Mouse (Mus musculus) neural tube, embryonic 14.5 days (tissue): ENCODE results near the gene Gm28043. TPM values are rescaled to one million over a fixed set of nuclear protein-coding genes. Genes with fewer than 3 reads are reported as not detected.
A peak's percentile ranks its signal among the peaks of the same experiment; 100 is the strongest.

Source experiments
- ATAC-seq: fragments of 200-750 bp; cut with Nextera tagmentation; 2 replicates; pipeline ENCODE4 v1.8.0; 2017; ENCODE audit warnings: low read depth, mild to moderate bottlenecking, moderate TSS enrichment, moderate library complexity
- H3K27ac ChIP-seq: fragments of 300-500 bp; sonication (generic); 2 replicates; pipeline ENCODE4 v1.5.1; 2014; ENCODE audit warnings: low read depth, mild to moderate bottlenecking, control low read depth, low read length, moderate library complexity, mixed read lengths
- H3K27me3 ChIP-seq: fragments of 300-500 bp; sonication (generic); 2 replicates; pipeline ENCODE4 v1.6.1; 2014; ENCODE audit warnings: low read length; ENCODE audit not compliant: control insufficient read depth, insufficient read depth
- H3K36me3 ChIP-seq: fragments of 300-500 bp; sonication (generic); 2 replicates; pipeline ENCODE4 v1.6.1; 2014; ENCODE audit warnings: low read length, mixed read lengths; ENCODE audit not compliant: control insufficient read depth, insufficient read depth
- H3K4me1 ChIP-seq: fragments of 300-500 bp; sonication (generic); 2 replicates; pipeline ENCODE4 v1.6.1; 2014; ENCODE audit warnings: low read length; ENCODE audit not compliant: control insufficient read depth, insufficient read depth
- H3K4me2 ChIP-seq: fragments of 300-500 bp; sonication (generic); 2 replicates; pipeline ENCODE4 v1.6.1; 2014; ENCODE audit warnings: mild to moderate bottlenecking, low read depth, low read length, control low read depth
- H3K4me3 ChIP-seq: fragments of 300-500 bp; sonication (generic); 2 replicates; pipeline ENCODE4 v1.5.1; 2014; ENCODE audit warnings: low read depth, low read length, control low read depth, mixed read lengths
- H3K9ac ChIP-seq: fragments of 300-500 bp; sonication (generic); replicated peaks from 2 replicates; pipeline ENCODE4 v1.6.1; 2014; ENCODE audit warnings: low read depth, mild to moderate bottlenecking, control low read depth, low read length, mixed read lengths
- H3K9me3 ChIP-seq: fragments of 300-500 bp; sonication (generic); 2 replicates; pipeline ENCODE4 v1.6.1; 2016; ENCODE audit warnings: low read length; ENCODE audit not compliant: control insufficient read depth
- WGBS: fragments of 180-500 bp; shearing (Covaris S2); extraction: QIAGEN DNeasy Blood & Tissue Kit; methylation state at CpG from one replicate; pipeline ENCODE4 v1.1.7; 2014; 5-methylcytosine and 5-hydroxymethylcytosine counted together
- polyA plus RNA-seq: library from polyadenylated mRNA; unstranded; fragments of >200 nt; fragmentation: Nextera tagmentation; extraction: Ambion mirVana; gene quantifications from 2 replicates; pipeline ENCODE4 v1.2.1, GENCODE M21; 2014

Gene Gm28043
- polyA plus RNA-seq, 1 experiment from 2014 or later: 1.7 TPM

- Histone ChIP-seq H3K9me3 (no peaks in the 10 kb centered on the region), H3K36me3 (no peaks in the 10 kb centered on the region), H3K27ac (no peak overlapping the region), H3K27me3 (no peaks in the 10 kb centered on the region), H3K4me1 (peaks cover 7% of the 10 kb centered on the region), H3K4me2 (no peak overlapping the region), H3K9ac (no peak overlapping the region), H3K4me3 (no peak overlapping the region)
- ATAC-seq: no peak
- WGBS: 86% methylated on average over 8 of the region's 8 CpGs
These were observed 104.0 kb downstream of the Gm28043 start for GRCm38 (mm10) chr17:29718660-29719059.

GRCm38 (mm10) chr17:29719628-29720575, 105.2 kb downstream of the Gm28043 start:
- 74% methylated on average over 13 of the region's 13 CpGs for WGBS
- H3K27ac ChIP-seq: no peak overlapping the region
- ATAC-seq: no peak

GRCm38 (mm10) chr17:29720755-29721365, 106.2 kb downstream of the Gm28043 start:
- H3K4me1 ChIP-seq: peaks cover 6% of the 10 kb centered on the region
- no peak overlapping the region for H3K9ac ChIP-seq
- H3K36me3 ChIP-seq: no peaks in the 10 kb centered on the region
- ATAC-seq: no peak
- no peaks in the 10 kb centered on the region for H3K9me3 ChIP-seq
- no peak overlapping the region for H3K4me2 ChIP-seq
- H3K4me3 ChIP-seq: no peak overlapping the region
- no peaks in the 10 kb centered on the region for H3K27me3 ChIP-seq
- WGBS: 65% methylated on average over 11 of the region's 11 CpGs
- H3K27ac ChIP-seq: no peak overlapping the region

More at GRCm38 (mm10) chr17:29719628-29720575, 105.2 kb downstream of the Gm28043 start:
- Histone ChIP-seq H3K4me3 (no peak overlapping the region), H3K9me3 (no peaks in the 10 kb centered on the region), H3K9ac (no peak overlapping the region), H3K4me1 (peaks cover 7% of the 10 kb centered on the region), H3K27me3 (no peaks in the 10 kb centered on the region), H3K4me2 (no peak overlapping the region), H3K36me3 (no peaks in the 10 kb centered on the region)

GRCm38 (mm10) chr17:29724610-29725009, 109.9 kb downstream of the Gm28043 start:
- WGBS: 51% methylated on average over 6 of the region's 6 CpGs
- H3K4me3 ChIP-seq: no peak overlapping the region
- H3K4me1 ChIP-seq: no peaks in the 10 kb centered on the region
- no peak overlapping the region for H3K4me2 ChIP-seq
- no peak overlapping the region for H3K27ac ChIP-seq
- peak; percentile 38; the same call in 1 of the 2 replicates for ATAC-seq
- no peak overlapping the region for H3K9ac ChIP-seq
- no peaks in the 10 kb centered on the region for H3K36me3 ChIP-seq
- H3K27me3 ChIP-seq: no peaks in the 10 kb centered on the region
- H3K9me3 ChIP-seq: no peaks in the 10 kb centered on the region

- 69% methylated on average over 6 of the region's 6 CpGs for WGBS
- Histone ChIP-seq H3K4me2 (no peak overlapping the region), H3K27ac (no peak overlapping the region), H3K4me1 (no peaks in the 10 kb centered on the region; the same call in 1 of the 2 replicates), H3K4me3 (no peak overlapping the region), H3K9ac (no peak overlapping the region), H3K9me3 (no peaks in the 10 kb centered on the region), H3K27me3 (no peaks in the 10 kb centered on the region), H3K36me3 (no peaks in the 10 kb centered on the region)
- ATAC-seq: no peak
These were observed 110.4 kb downstream of the Gm28043 start for GRCm38 (mm10) chr17:29725027-29725620.

GRCm38 (mm10) chr17:29728082-29728481, 113.4 kb downstream of the Gm28043 start:
- WGBS: 61% methylated on average over 8 of the region's 8 CpGs
- peaks cover 15% of the 10 kb centered on the region for H3K4me1 ChIP-seq

GRCm38 (mm10) chr17:29730510-29731265, 116.0 kb downstream of the Gm28043 start:
- Histone ChIP-seq H3K4me3 (no peak overlapping the region), H3K4me2 (no peak overlapping the region), H3K9me3 (no peaks in the 10 kb centered on the region), H3K4me1 (peaks cover 21% of the 10 kb centered on the region), H3K27me3 (no peaks in the 10 kb centered on the region), H3K9ac (no peak overlapping the region), H3K27ac (peak overlapping the region; percentile 41), H3K36me3 (no peaks in the 10 kb centered on the region)
- peak; percentile 62; the same call in 1 of the 2 replicates for ATAC-seq
- 21% methylated on average over 13 of the region's 13 CpGs for WGBS

More at GRCm38 (mm10) chr17:29728082-29728481, 113.4 kb downstream of the Gm28043 start:
- Histone ChIP-seq H3K27ac (no peak overlapping the region), H3K36me3 (no peaks in the 10 kb centered on the region), H3K4me2 (no peak overlapping the region), H3K9ac (no peak overlapping the region), H3K4me3 (no peak overlapping the region), H3K27me3 (no peaks in the 10 kb centered on the region), H3K9me3 (no peaks in the 10 kb centered on the region)
- ATAC-seq: no peak

- Histone ChIP-seq H3K4me1 (peaks cover 28% of the 10 kb centered on the region), H3K9me3 (no peaks in the 10 kb centered on the region), H3K36me3 (no peaks in the 10 kb centered on the region), H3K4me3 (no peak overlapping the region), H3K9ac (no peak overlapping the region), H3K27ac (peak overlapping the region; percentile 41), H3K4me2 (no peak overlapping the region), H3K27me3 (no peaks in the 10 kb centered on the region)
- peak; percentile 13; the same call in 1 of the 2 replicates for ATAC-seq
- 35% methylated on average over 12 of the region's 12 CpGs for WGBS
These were observed 116.7 kb downstream of the Gm28043 start for GRCm38 (mm10) chr17:29731266-29731952.
